Mouse (Mus musculus): ENCODE results near the gene Emc10. TPM values are rescaled to one million over a fixed set of nuclear protein-coding genes. Genes with fewer than 3 reads are reported as not detected.

Emc10 gene
- total RNA-seq, 2 experiments from 2014 or later = 101 to 102 TPM

GRCm38 (mm10) chr7:44526414-44527154 is 30.3 kb upstream of the Emc10 start:
- intact Hi-C loops (cut with DNase I) = no loop called here
- DNase-seq = no peak

- intact Hi-C loops (cut with DNase I) = no loop called here
- peak; percentile 88 to 92 for DNase-seq
Observed at GRCm38 (mm10) chr7:44525126-44525832, 28.9 kb upstream of the Emc10 start.

GRCm38 (mm10) chr7:44524502-44524901 is 28.2 kb upstream of the Emc10 start, which contains the start of gene Mybpc2:
Mybpc2 (minus strand) TSS chr7:44524656.
- peak; percentile 77 to 79 for DNase-seq
- intact Hi-C loops (cut with DNase I) = loop anchor here (5.0 kb wide), 2 partner anchors 123 to 178 kb away; no protein-coding TSS in a partner anchor

- intact Hi-C loops (cut with DNase I) = loop anchor here (5.0 kb wide), 2 partner anchors 124 to 179 kb away; no protein-coding TSS in a partner anchor
- no peak for DNase-seq
Observed at GRCm38 (mm10) chr7:44523056-44523455, 26.7 kb upstream of the Emc10 start.

- intact Hi-C loops (cut with DNase I) = loop anchor here (1.0 to 5.0 kb wide), 4 partner anchors 28 to 181 kb away; no protein-coding TSS in a partner anchor
- DNase-seq = peak; percentile 69 to 78
Observed at GRCm38 (mm10) chr7:44521710-44522109, 25.4 kb upstream of the Emc10 start.

GRCm38 (mm10) chr7:44520990-44521389 is 24.7 kb upstream of the Emc10 start:
- intact Hi-C loops (cut with DNase I) = loop anchor here (1.0 to 5.0 kb wide), 4 partner anchors 28 to 181 kb away; no protein-coding TSS in a partner anchor
- no peak for DNase-seq

- no peak for DNase-seq
- intact Hi-C loops (cut with DNase I) = no loop called here
Observed at GRCm38 (mm10) chr7:44519240-44519913, 23.0 kb upstream of the Emc10 start.

GRCm38 (mm10) chr7:44507491-44507890 is 11.2 kb upstream of the Emc10 start:
- intact Hi-C loops (cut with DNase I) = no loop called here
- DNase-seq = no peak

- peak; percentile 68 to 82 for DNase-seq
- intact Hi-C loops (cut with DNase I) = loop anchor here (1.0 kb wide), 2 partner anchors 47 to 60 kb away; partner anchors contain the start of gene Pold1
Observed at GRCm38 (mm10) chr7:44501563-44502115, 5.3 kb upstream of the Emc10 start.

GRCm38 (mm10) chr7:44500046-44500445 is 3.7 kb upstream of the Emc10 start:
- intact Hi-C loops (cut with DNase I) = no loop called here

GRCm38 (mm10) chr7:44498922-44499321 is 2.6 kb upstream of the Emc10 start:
- intact Hi-C loops (cut with DNase I) = no loop called here
- DNase-seq = no peak

More at GRCm38 (mm10) chr7:44500046-44500445, 3.7 kb upstream of the Emc10 start:
- DNase-seq = no peak

- DNase-seq = no peak
- intact Hi-C loops (cut with DNase I) = no loop called here
Observed at GRCm38 (mm10) chr7:44497361-44498055, 1.2 kb upstream of the Emc10 start.

- intact Hi-C loops (cut with DNase I) = no loop called here
- DNase-seq = no peak
Observed at GRCm38 (mm10) chr7:44496771-44497109, 411 bp upstream of the Emc10 start.

- intact Hi-C loops (cut with DNase I) = no loop called here
- DNase-seq = no peak
Observed at GRCm38 (mm10) chr7:44495086-44495485, 1.2 kb downstream of the Emc10 start.

- no peak for DNase-seq
- intact Hi-C loops (cut with DNase I) = no loop called here
Observed at GRCm38 (mm10) chr7:44494681-44495080, 1.6 kb downstream of the Emc10 start.

GRCm38 (mm10) chr7:44492166-44492826 is 4.0 kb downstream of the Emc10 start:
- intact Hi-C loops (cut with DNase I) = no loop called here
- DNase-seq = no peak

GRCm38 (mm10) chr7:44491391-44491790 is 4.9 kb downstream of the Emc10 start:
- no peak for DNase-seq
- intact Hi-C loops (cut with DNase I) = no loop called here

- intact Hi-C loops (cut with DNase I) = no loop called here
- DNase-seq = no peak
Observed at GRCm38 (mm10) chr7:44490281-44490680, 6.0 kb downstream of the Emc10 start.

GRCm38 (mm10) chr7:44488545-44488944 is 7.8 kb downstream of the Emc10 start:
- intact Hi-C loops (cut with DNase I) = no loop called here
- no peak for DNase-seq

GRCm38 (mm10) chr7:44487936-44488335 is 8.4 kb downstream of the Emc10 start:
- intact Hi-C loops (cut with DNase I) = no loop called here
- DNase-seq = no peak

All from heart, postnatal 10 days (tissue).